8 mouse cellular contexts compared by ENCODE assay signal in the genomic region with DNA sequence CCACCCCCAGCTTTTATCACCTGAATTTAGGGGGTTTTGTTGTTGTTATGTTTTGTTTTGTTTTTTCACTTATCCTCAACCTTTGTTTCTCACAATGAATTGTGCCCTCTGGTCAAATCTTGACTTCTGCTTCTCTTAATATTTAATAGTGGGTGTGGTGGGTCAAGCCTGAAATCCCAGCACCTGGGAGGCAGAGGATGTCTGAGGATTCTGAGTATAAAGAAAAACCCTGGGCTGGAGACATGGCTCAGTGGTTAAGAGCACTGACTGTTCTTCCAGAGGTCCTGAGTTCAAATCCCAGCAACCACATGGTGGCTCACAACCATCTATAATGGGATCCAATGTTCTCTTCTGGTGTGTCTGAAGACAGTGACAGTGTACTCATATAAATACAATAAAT. TPM values are rescaled to one million over a fixed set of nuclear protein-coding genes. Genes with fewer than 3 reads are reported as not detected.
DNase-seq lines count a peak whose midpoint lies in the region; ATAC-seq and TF ChIP-seq lines count a peak whose summit lies in the region.
"Not testable (repeated sequence)": the region's sequence is repeated elsewhere in the genome, so short reads cannot be mapped to it uniquely, and the experiment has no call there.
"Had no signal": no experiment of that assay in that cellular context is flagged by ENCODE, and none has a peak within 500 bp of the region (broad histone marks: within the 10 kb centered on the region; RNA-seq: fewer than 3 reads in every experiment).

No protein-coding gene starts in this region.

- H3K9ac ChIP-seq in embryonic facial prominence, embryonic 12.5 days; forebrain, embryonic 15.5 days (replicated peaks); kidney, embryonic 14.5 days (ENCODE audit: low read depth, low read length); lung, postnatal 0 days (replicated peaks; ENCODE audit: low read depth); neural tube, embryonic 13.5 days: not testable (repeated sequence)
- H3K9ac ChIP-seq in hindbrain, embryonic 13.5 days, result peak overlapping the region; percentile 74; the same call in 1 of the 2 replicates
- peak overlapping the region; percentile 72 for H3K9ac ChIP-seq in liver, embryonic 11.5 days (ENCODE audit: low read depth, low read length)

- not testable (repeated sequence) for DNase-seq in liver, embryonic 11.5 days (ENCODE audit: low spot score); lung, postnatal 0 days (ENCODE audit: low spot score)

- H3K27ac ChIP-seq in embryonic facial prominence, embryonic 12.5 days, result peak overlapping the region; percentile 95
- 0 out of 2 replicates have a peak overlapping the region, but pooled peaks have one; percentile 31 for H3K27ac ChIP-seq in forebrain, embryonic 15.5 days (replicated peaks)
- H3K27ac ChIP-seq in hindbrain, embryonic 13.5 days, result peak overlapping the region; percentile 96; the same call in 1 of the 2 replicates
- peak overlapping the region; percentile 98; the same call in 1 of the 2 replicates for H3K27ac ChIP-seq in kidney, embryonic 14.5 days (ENCODE audit: low read depth, low read length)
- peak overlapping the region; percentile 100 for H3K27ac ChIP-seq in liver, embryonic 11.5 days (ENCODE audit: low read depth, low read length)
- H3K27ac ChIP-seq in lung, postnatal 0 days (ENCODE audit: low read length), result peak overlapping the region; percentile 95
- peak overlapping the region; percentile 97 for H3K27ac ChIP-seq in neural tube, embryonic 13.5 days (replicated peaks)

- not testable (repeated sequence) for TF ChIP-seq CTCF in lung, postnatal 0 days (IDR thresholded peaks at IDR 0.05)

- H3K27me3 ChIP-seq in embryonic facial prominence, embryonic 12.5 days; forebrain, embryonic 15.5 days; hindbrain, embryonic 13.5 days; kidney, embryonic 14.5 days (ENCODE audit: control insufficient read depth, insufficient read depth, low read length); liver, embryonic 11.5 days (replicated peaks; ENCODE audit: control insufficient read depth, insufficient read depth, low read length); lung, postnatal 0 days (replicated peaks; ENCODE audit: insufficient read depth, low read length); neural tube, embryonic 13.5 days: not testable (repeated sequence)

- H3K36me3 ChIP-seq in embryonic facial prominence, embryonic 12.5 days; forebrain, embryonic 15.5 days; hindbrain, embryonic 13.5 days; kidney, embryonic 14.5 days (ENCODE audit: control insufficient read depth, insufficient read depth, low read length); liver, embryonic 11.5 days (ENCODE audit: control insufficient read depth, insufficient read depth, low read length); lung, postnatal 0 days (ENCODE audit: insufficient read depth, low read length); neural tube, embryonic 13.5 days: not testable (repeated sequence)

- H3K4me3 ChIP-seq in embryonic facial prominence, embryonic 12.5 days; forebrain, embryonic 15.5 days; hindbrain, embryonic 13.5 days; kidney, embryonic 14.5 days (ENCODE audit: low read length); liver, embryonic 11.5 days (ENCODE audit: low read depth, low read length); lung, postnatal 0 days (ENCODE audit: low read depth, low read length); neural tube, embryonic 13.5 days: not testable (repeated sequence)

- not testable (repeated sequence) for TF ChIP-seq EP300 in lung, postnatal 0 days (IDR thresholded peaks at IDR 0.05)

- ATAC-seq in embryonic facial prominence, embryonic 12.5 days (ENCODE audit: insufficient number of reproducible peaks, insufficient read depth, low FRiP score, low TSS enrichment); forebrain, embryonic 15.5 days (replicated peaks); hindbrain, embryonic 13.5 days (ENCODE audit: low FRiP score); kidney, embryonic 14.5 days (ENCODE audit: low FRiP score, low TSS enrichment); liver, embryonic 11.5 days (replicated peaks; ENCODE audit: low FRiP score); lung, postnatal 0 days; neural tube, embryonic 13.5 days (ENCODE audit: low read depth): not testable (repeated sequence)

- H3K4me2 ChIP-seq in embryonic facial prominence, embryonic 12.5 days (replicated peaks); forebrain, embryonic 15.5 days (replicated peaks); hindbrain, embryonic 13.5 days; kidney, embryonic 14.5 days (replicated peaks; ENCODE audit: low read depth, low read length); lung, postnatal 0 days (replicated peaks; ENCODE audit: low read depth, low read length); neural tube, embryonic 13.5 days: not testable (repeated sequence)
- peak overlapping the region; percentile 89 for H3K4me2 ChIP-seq in liver, embryonic 11.5 days

- H3K9me3 ChIP-seq in embryonic facial prominence, embryonic 12.5 days; forebrain, embryonic 15.5 days; hindbrain, embryonic 13.5 days; kidney, embryonic 14.5 days (ENCODE audit: control insufficient read depth, low read length); liver, embryonic 11.5 days (ENCODE audit: control insufficient read depth, low read length); lung, postnatal 0 days (ENCODE audit: low read length); neural tube, embryonic 13.5 days: not testable (repeated sequence)

- H3K4me1 ChIP-seq in embryonic facial prominence, embryonic 12.5 days, result peaks cover 17% of the 10 kb centered on the region
- peaks cover 23% of the 10 kb centered on the region for H3K4me1 ChIP-seq in forebrain, embryonic 15.5 days
- peaks cover 22% of the 10 kb centered on the region for H3K4me1 ChIP-seq in hindbrain, embryonic 13.5 days (replicated peaks)
- not testable (repeated sequence) for H3K4me1 ChIP-seq in kidney, embryonic 14.5 days (ENCODE audit: control insufficient read depth, insufficient read depth, low read length)
- peaks cover 18% of the 10 kb centered on the region for H3K4me1 ChIP-seq in liver, embryonic 11.5 days (replicated peaks; ENCODE audit: control insufficient read depth, insufficient read depth, low read length)
- peaks cover 13% of the 10 kb centered on the region; the same call in 1 of the 2 replicates for H3K4me1 ChIP-seq in lung, postnatal 0 days (ENCODE audit: insufficient read depth, low read depth, low read length)
- peaks cover 23% of the 10 kb centered on the region for H3K4me1 ChIP-seq in neural tube, embryonic 13.5 days (replicated peaks)

RNA-seq across cellular contexts. Expression of a gene that starts 1.6 kb away (rescaled TPM):
- polyA plus RNA-seq in embryonic facial prominence, embryonic 12.5 days (2016; fragmentation: Nextera tagmentation; extraction: Ambion mirVana), result 257 and 276 TPM in 2 replicates
- polyA plus RNA-seq in forebrain, embryonic 15.5 days (2015; fragmentation: Nextera tagmentation; extraction: Ambion mirVana), result 202 and 208 TPM in 2 replicates
- polyA plus RNA-seq in hindbrain, embryonic 13.5 days (2015; fragmentation: Nextera tagmentation; extraction: Ambion mirVana), result 215 and 220 TPM in 2 replicates
- polyA plus RNA-seq in kidney, embryonic 14.5 days (2014; fragmentation: Nextera tagmentation; extraction: Ambion mirVana), result 254 and 273 TPM in 2 replicates
- 191 and 195 TPM in 2 replicates for polyA plus RNA-seq in liver, embryonic 11.5 days (2014; fragmentation: Nextera tagmentation; extraction: Ambion mirVana)
- polyA plus RNA-seq in lung, postnatal 0 days (2015; fragmentation: Nextera tagmentation; extraction: Ambion mirVana), result 108 and 116 TPM in 2 replicates
- polyA plus RNA-seq in neural tube, embryonic 13.5 days (2015; fragmentation: Nextera tagmentation; extraction: Ambion mirVana), result 195 and 229 TPM in 2 replicates

RNA-seq across cellular contexts. Expression of a gene that starts 43.3 kb away (rescaled TPM):
- polyA plus RNA-seq in embryonic facial prominence, embryonic 12.5 days (2016; fragmentation: Nextera tagmentation; extraction: Ambion mirVana), result 3.5 and 3.9 TPM in 2 replicates
- polyA plus RNA-seq in forebrain, embryonic 15.5 days (2015; fragmentation: Nextera tagmentation; extraction: Ambion mirVana), result 0.50 and 0.63 TPM in 2 replicates
- polyA plus RNA-seq in hindbrain, embryonic 13.5 days (2015; fragmentation: Nextera tagmentation; extraction: Ambion mirVana), result 0.75 and 1.2 TPM in 2 replicates
- 2.5 and 2.9 TPM in 2 replicates for polyA plus RNA-seq in kidney, embryonic 14.5 days (2014; fragmentation: Nextera tagmentation; extraction: Ambion mirVana)
- 0.86 TPM in 1 of 2 replicates, not detected in the other for polyA plus RNA-seq in liver, embryonic 11.5 days (2014; fragmentation: Nextera tagmentation; extraction: Ambion mirVana)
- 0.90 and 1.5 TPM in 2 replicates for polyA plus RNA-seq in lung, postnatal 0 days (2015; fragmentation: Nextera tagmentation; extraction: Ambion mirVana)
- polyA plus RNA-seq in neural tube, embryonic 13.5 days (2015; fragmentation: Nextera tagmentation; extraction: Ambion mirVana), result 1.6 and 1.7 TPM in 2 replicates
- polyA plus RNA-seq: Patski had no signal

Comparison
In these comparisons a context has a peak if more than half of its experiments do, and no peak if none do; other contexts are left out.
1. H3K27ac ChIP-seq: peak in every context shown above with its lines; median percentile 100 in liver, embryonic 11.5 days; 98 in kidney, embryonic 14.5 days; 97 in neural tube, embryonic 13.5 days; 96 in hindbrain, embryonic 13.5 days; 95 in embryonic facial prominence, embryonic 12.5 days; 95 in lung, postnatal 0 days; 31 in forebrain, embryonic 15.5 days.